Mouse (Mus musculus) gastrocnemius, postnatal 4 days (tissue): ENCODE measurements around the gene Pdlim1. TPM values are rescaled to one million over a fixed set of nuclear protein-coding genes. Genes with fewer than 3 reads are reported as not detected.

ENCODE experiments used
- DNase-seq, 2 experiments: peaks; one replicate each; pipeline ENCODE4 v3.0.0; 2021 to 2022; ENCODE audit warnings: low spot score in 2 of 2, mixed read lengths in 2 of 2
- long read RNA-seq, 2 experiments: library from polyadenylated mRNA; stranded (forward); transcript quantifications; one replicate each; pipeline ENCODE4 v2.0.0; 2021
- total RNA-seq, 2 experiments: library from RNA; stranded (reverse); gene quantifications; 2 replicates each; pipeline ENCODE4 v1.2.3; 2021

Gene Pdlim1
- 100 to 1,000 TPM; 219 to 227 TPM for total RNA-seq
- long read RNA-seq, experiment 1, transcript Pdlim1-201 (7 exons, 2,571 nt) = major isoform, 111 of 123 reads
- long read RNA-seq, experiment 1, partial matches to known transcripts = 3 of 123 reads
- long read RNA-seq, experiment 1, other reads (novel, unspliced or antisense) = 9 of 123 reads
- long read RNA-seq, experiment 2, transcript Pdlim1-201 (7 exons, 2,571 nt) = major isoform, 122 of 130 reads
- long read RNA-seq, experiment 2, partial matches to known transcripts = 3 of 130 reads
- long read RNA-seq, experiment 2, other reads (novel, unspliced or antisense) = 3 of 130 reads

DNA sequence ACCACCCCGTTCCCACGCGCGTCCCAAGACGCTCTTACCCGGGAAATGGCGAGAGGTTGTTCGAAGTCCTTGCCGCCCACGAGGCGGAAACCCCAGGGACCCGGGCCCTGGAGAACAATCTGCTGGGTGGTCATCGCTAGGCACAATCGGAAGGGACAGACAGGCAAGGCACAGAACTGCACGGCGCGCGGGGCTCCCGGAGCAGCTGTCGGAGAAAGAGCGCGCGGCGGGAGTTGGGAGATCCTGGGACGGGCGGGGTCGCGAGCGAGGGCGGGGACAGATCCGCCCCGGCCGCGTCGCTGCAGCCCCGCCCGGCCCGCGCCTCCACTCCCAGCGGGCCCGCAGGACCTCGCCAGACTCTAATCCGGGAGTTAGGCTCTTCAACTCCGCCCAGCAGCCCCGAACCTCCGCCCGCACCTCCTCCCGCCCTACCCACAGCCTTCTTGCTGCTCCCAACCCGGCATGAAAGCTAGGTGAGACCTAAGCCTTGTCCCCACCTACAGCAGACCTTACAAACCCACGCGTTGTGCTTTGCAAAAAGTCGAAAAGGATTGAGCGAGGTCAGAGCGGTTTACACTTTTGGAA lies at the start of gene Pdlim1:
TSS of gene Pdlim1 (minus strand) at position 535 of the 585 bp plus-strand sequence.
- peak; percentile 63 to 84 for DNase-seq

GRCm38 (mm10) chr19:40319199-40319598 lies 47.6 kb upstream of the Pdlim1 start:
- DNase-seq = no peak

DNA sequence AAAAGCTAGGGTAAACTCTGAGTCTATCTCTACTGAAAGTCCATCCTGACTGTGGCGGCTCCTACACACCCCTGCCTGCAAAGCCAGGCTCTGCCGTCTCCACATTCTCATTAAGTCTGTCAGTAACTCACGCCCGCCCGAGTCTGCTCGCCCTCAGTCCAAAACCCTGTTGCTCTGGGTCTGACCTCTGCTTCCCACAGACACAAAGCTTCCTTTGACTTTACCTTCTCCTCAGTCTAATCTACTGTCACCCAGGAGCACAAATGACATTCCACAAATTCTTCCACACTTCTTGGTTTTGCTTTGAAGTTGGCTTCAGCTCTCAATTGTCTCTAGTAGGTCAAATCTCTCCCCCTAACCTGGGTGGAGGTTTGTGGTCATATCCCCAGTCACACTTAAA lies 46.9 kb upstream of the Pdlim1 start:
- no peak for DNase-seq

- DNase-seq = no peak
These were observed 45.4 kb upstream of the Pdlim1 start for GRCm38 (mm10) chr19:40317001-40317400.

- DNase-seq = no peak
These were observed 42.6 kb upstream of the Pdlim1 start for GRCm38 (mm10) chr19:40314252-40314651.

- DNase-seq = no peak
These were observed 40.0 kb upstream of the Pdlim1 start for GRCm38 (mm10) chr19:40311631-40312030.

DNA sequence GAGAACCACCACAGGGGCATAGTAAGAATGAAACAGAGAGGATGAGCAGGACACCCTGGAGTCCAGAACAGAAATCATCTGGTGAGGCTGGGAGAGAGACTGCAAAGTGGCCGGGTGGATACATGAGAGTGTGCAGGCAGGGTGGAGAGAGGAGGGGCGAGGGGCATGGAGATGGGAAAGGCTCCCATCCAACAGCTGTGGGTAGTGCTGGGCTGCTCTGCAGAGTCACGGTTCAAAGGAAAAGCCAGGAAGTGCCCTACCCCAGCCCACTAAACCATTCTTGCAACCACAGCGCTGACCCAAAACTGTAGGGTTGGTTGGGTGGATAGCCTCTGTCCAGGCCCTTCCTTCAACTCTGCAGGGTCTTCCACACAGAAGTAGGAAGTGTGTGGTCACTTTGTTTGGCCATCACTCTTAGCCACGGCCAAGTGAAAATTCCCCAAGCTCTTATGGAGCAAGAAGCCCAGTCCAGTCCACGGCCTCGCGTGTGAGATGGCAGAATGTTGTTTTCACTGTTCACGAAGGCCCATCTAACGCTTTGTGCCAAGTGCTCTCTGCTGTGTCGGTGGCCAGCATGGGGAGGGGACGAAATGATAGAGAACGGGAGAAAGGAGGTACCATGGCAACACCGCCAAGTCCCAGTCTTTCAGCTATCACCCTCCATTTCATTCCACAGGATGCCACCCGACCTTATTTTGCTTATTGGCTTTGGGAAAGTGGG lies 38.9 kb upstream of the Pdlim1 start:
- DNase-seq = no peak

- no peak for DNase-seq
These were observed 38.3 kb upstream of the Pdlim1 start for GRCm38 (mm10) chr19:40309911-40310310.

GRCm38 (mm10) chr19:40307550-40307949 lies 35.9 kb upstream of the Pdlim1 start:
- DNase-seq = no peak

- DNase-seq = no peak
These were observed 35.0 kb upstream of the Pdlim1 start for GRCm38 (mm10) chr19:40306631-40307030.

GRCm38 (mm10) chr19:40305456-40305855 lies 33.8 kb upstream of the Pdlim1 start:
- no peak for DNase-seq

- no peak for DNase-seq
These were observed 31.3 kb upstream of the Pdlim1 start for GRCm38 (mm10) chr19:40302916-40303315.

DNA sequence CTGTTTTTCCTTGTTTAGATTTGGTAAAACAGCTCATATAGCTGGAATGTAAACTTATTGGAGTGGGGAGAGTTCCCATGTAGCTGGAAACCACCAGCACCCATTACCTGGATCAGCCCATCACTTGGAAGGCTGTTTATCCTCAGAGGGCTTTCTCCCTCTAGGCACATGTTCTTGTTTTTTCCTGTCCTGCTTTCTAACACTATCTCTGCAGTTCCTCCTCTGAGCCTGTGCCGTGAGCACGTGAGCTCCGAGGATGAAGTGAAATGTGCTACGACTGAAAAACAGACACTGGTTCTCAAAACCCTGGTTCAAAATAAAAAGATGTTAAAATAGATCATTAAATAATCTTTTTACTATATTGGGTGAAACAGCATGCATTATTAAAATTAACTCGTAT lies 30.8 kb upstream of the Pdlim1 start:
- DNase-seq = no peak

DNA sequence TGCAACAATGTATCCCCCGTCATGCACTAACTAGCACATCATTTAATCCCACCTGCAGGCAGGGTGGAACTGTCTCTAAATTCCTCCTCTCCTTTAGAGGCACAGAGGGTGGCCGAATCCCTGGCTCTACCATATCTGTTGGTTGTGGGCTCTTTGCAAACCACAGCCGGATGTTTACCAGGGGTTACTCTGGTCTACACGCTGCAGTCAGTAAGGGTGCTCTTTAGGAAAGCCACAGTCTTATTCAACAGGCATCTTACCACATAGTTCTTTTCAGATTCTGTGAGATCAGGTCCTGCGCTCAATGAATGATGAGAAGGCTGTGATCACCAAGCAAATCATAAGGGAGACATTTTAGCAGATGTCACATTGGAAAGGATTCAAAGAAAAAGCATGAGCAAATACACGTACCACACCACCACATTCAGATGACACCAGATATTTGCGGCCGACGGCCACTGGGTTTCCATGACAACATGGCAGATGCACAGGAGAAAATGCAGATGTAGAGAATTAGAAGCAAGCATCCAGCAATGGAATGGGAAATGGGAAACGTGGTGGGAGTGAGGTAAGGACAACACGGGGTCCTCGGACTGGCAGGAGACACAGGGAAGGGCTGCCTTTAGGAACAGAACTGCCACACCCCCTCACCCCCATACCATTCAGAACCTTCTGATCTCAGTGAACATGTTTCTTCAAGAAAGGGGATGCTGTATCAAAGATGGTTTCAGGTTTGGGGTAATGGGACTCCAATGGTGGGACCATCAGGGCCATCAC lies 28.5 kb upstream of the Pdlim1 start:
- no peak for DNase-seq

DNA sequence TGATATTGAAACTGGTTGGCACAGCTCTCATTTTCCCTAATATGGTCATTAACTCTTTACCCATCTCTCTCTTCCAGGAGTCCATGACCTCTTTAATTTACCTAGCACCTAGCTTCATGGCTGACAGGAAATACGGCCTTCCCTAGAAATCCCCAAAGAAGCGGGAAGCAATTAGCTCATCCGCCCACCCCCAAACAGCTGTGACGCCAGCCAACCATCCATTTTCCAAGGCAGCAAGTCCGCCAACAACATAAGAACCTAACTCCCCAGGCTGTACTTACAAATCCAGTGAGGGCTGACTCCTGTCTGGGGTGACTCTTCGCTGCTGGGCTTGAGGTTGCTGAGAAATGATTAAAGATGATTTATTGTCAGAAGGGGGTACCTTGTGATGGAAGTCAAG lies 27.5 kb upstream of the Pdlim1 start:
- DNase-seq = no peak

DNA sequence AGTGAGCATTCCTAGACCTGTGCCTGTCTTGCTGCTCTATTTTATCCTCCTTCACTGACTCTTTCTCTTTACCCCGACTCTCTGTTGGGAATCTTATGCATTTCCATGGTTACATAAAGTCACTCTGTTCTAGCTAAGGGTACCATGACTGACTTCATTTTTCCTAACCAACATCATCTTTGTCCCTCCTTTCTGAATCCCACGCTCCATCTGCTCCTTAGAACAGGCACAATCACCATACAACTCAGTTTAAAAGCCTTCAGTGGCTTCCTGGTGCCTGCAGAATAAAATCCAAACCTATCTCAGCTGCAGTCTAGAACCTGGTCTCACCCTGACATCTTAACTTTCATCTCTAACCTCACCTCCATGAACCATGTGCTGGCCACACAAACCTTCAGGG lies 26.9 kb upstream of the Pdlim1 start:
- DNase-seq = no peak

DNA sequence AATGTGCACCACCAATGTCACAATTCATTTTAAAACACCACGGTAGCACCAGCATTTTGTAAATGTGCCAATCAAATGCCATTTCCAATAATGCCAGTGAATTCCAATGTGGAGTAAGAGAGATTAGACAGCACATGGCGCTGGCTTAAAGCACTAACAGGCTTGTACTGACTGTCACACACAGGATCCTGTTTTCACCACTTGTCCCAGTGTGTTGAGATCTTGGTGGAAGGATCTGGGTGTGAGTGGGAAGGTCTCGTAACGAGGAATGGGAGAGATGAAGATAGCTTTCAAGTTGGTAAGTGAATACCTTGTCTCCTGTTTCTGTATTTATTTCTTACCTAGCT lies 26.1 kb upstream of the Pdlim1 start:
- DNase-seq = no peak

DNA sequence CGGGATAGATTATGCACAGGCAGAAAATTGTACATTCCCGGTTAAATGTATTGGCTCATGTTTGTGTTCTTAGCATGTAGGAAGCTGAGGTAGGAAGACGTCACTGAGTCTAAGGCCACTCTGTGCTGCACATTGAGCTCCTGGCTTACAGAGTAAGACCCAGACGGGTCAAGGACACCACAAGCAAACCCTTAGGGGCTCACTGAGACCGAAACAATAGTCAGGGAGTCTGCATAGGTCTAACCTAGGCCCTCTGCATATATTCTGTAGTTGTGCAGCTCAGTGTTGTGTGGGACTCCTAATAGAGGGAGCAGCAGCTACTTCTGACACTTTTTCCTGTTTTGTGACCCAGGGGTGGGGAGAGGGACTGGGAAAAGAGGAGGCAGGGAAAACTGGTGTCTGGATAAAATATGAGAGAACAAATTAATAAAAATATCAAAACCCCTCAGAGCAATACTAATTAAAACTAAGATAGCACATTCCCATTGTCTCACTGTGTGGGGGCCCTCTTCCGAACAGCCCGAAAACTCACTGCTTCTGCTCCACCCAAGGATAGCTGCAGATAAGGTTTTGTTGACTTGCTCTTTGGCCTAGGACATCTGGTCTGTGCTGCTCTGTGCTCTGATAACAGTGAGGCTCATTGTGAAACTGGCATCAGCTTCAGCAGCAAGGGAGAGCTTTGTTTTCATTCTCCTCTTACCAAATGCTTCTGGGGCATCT lies 25.6 kb upstream of the Pdlim1 start:
- no peak for DNase-seq

- DNase-seq = no peak
These were observed 22.6 kb upstream of the Pdlim1 start for GRCm38 (mm10) chr19:40294231-40294630.

- no peak for DNase-seq
These were observed 22.1 kb upstream of the Pdlim1 start for GRCm38 (mm10) chr19:40293791-40294190.

- DNase-seq = no peak
These were observed 18.6 kb upstream of the Pdlim1 start for GRCm38 (mm10) chr19:40290099-40290724.
